ENCODE assay signal across 31 mouse cellular contexts in the genomic region with DNA sequence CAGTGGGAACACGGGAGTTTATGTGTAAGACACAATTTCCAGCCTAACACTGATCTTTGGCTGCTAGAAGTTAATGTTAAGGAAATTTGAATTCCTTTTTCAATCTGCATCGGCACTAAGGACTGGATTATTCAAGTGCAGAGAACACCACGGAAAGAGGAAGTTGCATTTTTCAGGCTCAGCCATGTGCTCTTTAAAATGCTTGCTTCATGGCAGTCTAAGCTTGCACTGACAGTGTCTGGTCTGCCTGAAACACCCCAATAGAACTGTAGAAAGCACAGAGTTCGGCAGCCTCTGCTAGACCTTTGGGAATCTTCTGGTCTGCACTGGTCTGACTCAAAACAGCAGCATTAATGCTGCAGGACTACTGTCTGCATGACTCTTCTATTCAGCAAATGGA.
DNase-seq lines count a peak whose midpoint lies in the region; ATAC-seq and TF ChIP-seq lines count a peak whose summit lies in the region.
"Had no signal": no experiment of that assay in that cellular context is flagged by ENCODE, and none has a peak within 500 bp of the region (broad histone marks: within the 10 kb centered on the region; RNA-seq: fewer than 3 reads in every experiment).

No protein-coding gene starts in this region.

- peaks cover 36% of the 10 kb centered on the region for H3K4me1 ChIP-seq in hindbrain, embryonic 12.5 days
- no peaks in the 10 kb centered on the region for H3K4me1 ChIP-seq in hindbrain, postnatal 0 days (ENCODE audit: insufficient read depth, low read length)
- no peaks in the 10 kb centered on the region for H3K4me1 ChIP-seq in MEL (ENCODE audit: control insufficient read depth in 1 of 2, insufficient read depth in 2 of 2, low read length in 2 of 2)
- peaks cover 37% of the 10 kb centered on the region for H3K4me1 ChIP-seq in midbrain, embryonic 14.5 days (ENCODE audit: control insufficient read depth, insufficient read depth, low read length)
- H3K4me1 ChIP-seq: limb, embryonic 10.5 days; limb, embryonic 15.5 days; liver, embryonic 13.5 days; megakaryocyte, embryonic 14.5 days had no signal

- no peak overlapping the region for H3K4me2 ChIP-seq in hindbrain, embryonic 12.5 days (replicated peaks)
- no peak overlapping the region for H3K4me2 ChIP-seq in hindbrain, postnatal 0 days (ENCODE audit: low read depth, low read length)
- H3K4me2 ChIP-seq in midbrain, embryonic 14.5 days (ENCODE audit: low read length) = no peak overlapping the region; the same call in 1 of the 2 replicates
- H3K4me2 ChIP-seq: embryonic facial prominence, embryonic 13.5 days; heart, embryonic 11.5 days; limb, embryonic 15.5 days; liver, embryonic 13.5 days; neural tube, embryonic 15.5 days had no signal

- no peak for TF ChIP-seq CTCF in hindbrain, postnatal 0 days (IDR thresholded peaks at IDR 0.05; ENCODE audit: low read depth)
- no peak for TF ChIP-seq CTCF in MEL (IDR thresholded peaks at IDR 0.05 in 2 of 3, conservative IDR thresholded peaks at IDR 0.05 in 1 of 3; ENCODE audit: control insufficient read depth in 1 of 3, insufficient read depth in 1 of 3, low read depth in 2 of 3, low read length in 3 of 3, poor library complexity in 1 of 3, severe bottlenecking in 1 of 3)

- no peak for TF ChIP-seq POLR2A in MEL (IDR thresholded peaks at IDR 0.05; ENCODE audit: control insufficient read depth in 1 of 2, insufficient read depth in 1 of 2, low read depth in 1 of 2, low read length in 2 of 2, poor library complexity in 1 of 2)

- H3K4me3 ChIP-seq in hindbrain, embryonic 12.5 days = no peak overlapping the region
- H3K4me3 ChIP-seq in hindbrain, postnatal 0 days (ENCODE audit: low read length) = no peak overlapping the region
- H3K4me3 ChIP-seq in MEL (ENCODE audit: control insufficient read depth in 1 of 2, insufficient read depth in 1 of 2, low read depth in 2 of 2, low read length in 2 of 2) = no peak overlapping the region
- H3K4me3 ChIP-seq in midbrain, embryonic 14.5 days (replicated peaks; ENCODE audit: low read depth, low read length) = no peak overlapping the region
- H3K4me3 ChIP-seq: embryonic facial prominence, embryonic 13.5 days; erythroblast, embryonic 14.5 days; limb, embryonic 10.5 days; limb, embryonic 15.5 days; liver, embryonic 13.5 days; megakaryocyte, embryonic 14.5 days; neural tube, embryonic 15.5 days had no signal

- H3K9ac ChIP-seq in hindbrain, embryonic 12.5 days = no peak overlapping the region
- no peak overlapping the region for H3K9ac ChIP-seq in hindbrain, postnatal 0 days (replicated peaks; ENCODE audit: low read length)
- no peak overlapping the region for H3K9ac ChIP-seq in MEL (ENCODE audit: control insufficient read depth, low read depth, low read length, poor library complexity, severe bottlenecking)
- no peak overlapping the region for H3K9ac ChIP-seq in midbrain, embryonic 14.5 days (replicated peaks; ENCODE audit: low read length)
- H3K9ac ChIP-seq: embryonic facial prominence, embryonic 13.5 days; limb, embryonic 15.5 days; liver, embryonic 13.5 days; neural tube, embryonic 15.5 days had no signal

- H3K36me3 ChIP-seq in hindbrain, embryonic 12.5 days = no peaks in the 10 kb centered on the region
- no peaks in the 10 kb centered on the region for H3K36me3 ChIP-seq in hindbrain, postnatal 0 days (ENCODE audit: insufficient read depth, low read length)
- H3K36me3 ChIP-seq in MEL (ENCODE audit: control insufficient read depth in 1 of 2, insufficient read depth in 2 of 2, low read length in 2 of 2) = no peaks in the 10 kb centered on the region
- H3K36me3 ChIP-seq in midbrain, embryonic 14.5 days (ENCODE audit: control insufficient read depth, insufficient read depth, low read length) = no peaks in the 10 kb centered on the region
- H3K36me3 ChIP-seq: embryonic facial prominence, embryonic 13.5 days; limb, embryonic 10.5 days; limb, embryonic 15.5 days; liver, embryonic 13.5 days; neural tube, embryonic 15.5 days had no signal

- H3K9me3 ChIP-seq in hindbrain, embryonic 12.5 days (replicated peaks) = no peaks in the 10 kb centered on the region
- H3K9me3 ChIP-seq in hindbrain, postnatal 0 days (ENCODE audit: low read length) = no peaks in the 10 kb centered on the region
- no peaks in the 10 kb centered on the region for H3K9me3 ChIP-seq in MEL (replicated peaks; ENCODE audit: insufficient read depth, low read length)
- H3K9me3 ChIP-seq in midbrain, embryonic 14.5 days (ENCODE audit: control insufficient read depth, low read length) = no peaks in the 10 kb centered on the region
- H3K9me3 ChIP-seq: embryonic facial prominence, embryonic 13.5 days; limb, embryonic 10.5 days; limb, embryonic 15.5 days; liver, embryonic 13.5 days; neural tube, embryonic 15.5 days had no signal

- TF ChIP-seq RAD21 in MEL (IDR thresholded peaks at IDR 0.05; ENCODE audit: low read depth, low read length) = no peak

- 0 out of 2 replicates have a peak overlapping the region, but pooled peaks have one; percentile 17 for H3K27ac ChIP-seq in hindbrain, embryonic 12.5 days
- no peak overlapping the region for H3K27ac ChIP-seq in hindbrain, postnatal 0 days
- no peak overlapping the region for H3K27ac ChIP-seq in MEL (ENCODE audit: control insufficient read depth, low read depth, low read length)
- H3K27ac ChIP-seq in midbrain, embryonic 14.5 days (replicated peaks; ENCODE audit: low read depth, low read length) = no peak overlapping the region; the same call in 1 of the 2 replicates
- H3K27ac ChIP-seq: embryonic facial prominence, embryonic 13.5 days; limb, embryonic 10.5 days; limb, embryonic 15.5 days; liver, embryonic 13.5 days; neural tube, embryonic 15.5 days had no signal

- H3K27me3 ChIP-seq in hindbrain, embryonic 12.5 days = no peaks in the 10 kb centered on the region
- H3K27me3 ChIP-seq in hindbrain, postnatal 0 days (ENCODE audit: insufficient read depth, low read length) = no peaks in the 10 kb centered on the region
- H3K27me3 ChIP-seq in MEL (ENCODE audit: control insufficient read depth in 1 of 2, insufficient read depth in 2 of 2, low read length in 2 of 2) = no peaks in the 10 kb centered on the region
- H3K27me3 ChIP-seq in midbrain, embryonic 14.5 days (ENCODE audit: control insufficient read depth, insufficient read depth, low read length) = no peaks in the 10 kb centered on the region
- H3K27me3 ChIP-seq: CH12.LX; embryonic facial prominence, embryonic 13.5 days; limb, embryonic 15.5 days; liver, embryonic 13.5 days; megakaryocyte, embryonic 14.5 days had no signal

- no peak for DNase-seq in hindbrain, postnatal 0 days (ENCODE audit: low spot score)
- peak; percentile 4 for DNase-seq in MEL (ENCODE audit: low read depth, low spot score)
- peak; percentile 2 for DNase-seq in c-Kit-positive CD71-negative TER-119-negative erythroid progenitor cells, embryonic 14.5 days (ENCODE audit: low read depth)
- DNase-seq in midbrain, embryonic 14.5 days = peak; percentile 35
- DNase-seq: adrenal gland, postnatal 10 days; cerebellum, adult 18-20 months; cerebellum, postnatal 10 days; gastrocnemius, postnatal 25 days; heart, adult 11 months; heart, postnatal 4 days; kidney, adult 9 months; kidney, postnatal 10 days; layer of hippocampus, adult 9-11 months; liver, embryonic 13.5 days; lung, adult 18-20 months; lung, postnatal 4 days; retina, postnatal 1 day; right cerebral cortex, postnatal 14 days; thymus, postnatal 4 days had no signal

- no peak for TF ChIP-seq EP300 in MEL (IDR thresholded peaks at IDR 0.05; ENCODE audit: low read depth in 1 of 2, low read length in 2 of 2)

- no peaks in the 10 kb centered on the region for H3K79me2 ChIP-seq in MEL (ENCODE audit: control insufficient read depth, insufficient read depth, low read length, poor library complexity)

- ATAC-seq in hindbrain, embryonic 12.5 days (ENCODE audit: low FRiP score) = no peak
- ATAC-seq in hindbrain, postnatal 0 days = no peak
- ATAC-seq in midbrain, embryonic 14.5 days (ENCODE audit: low FRiP score, low TSS enrichment) = no peak
- no peak for ATAC-seq in erythroblast, adult 5-6 weeks (replicated peaks; ENCODE audit: low FRiP score, poor library complexity, severe bottlenecking)
- ATAC-seq: intestine, postnatal 0 days; lung, postnatal 0 days had no signal

- 62% methylated on average over 4 of the region's 4 CpGs for WGBS in hindbrain, embryonic 12.5 days
- 45% methylated on average over 4 of the region's 4 CpGs for WGBS in hindbrain, postnatal 0 days
- WGBS in midbrain, embryonic 14.5 days = 29% methylated on average over 4 of the region's 4 CpGs

TF ChIP-seq in MEL, 35 proteins besides CTCF, POLR2A, EP300 and RAD21:
- no peak for TF ChIP-seq MAZ (IDR thresholded peaks at IDR 0.05; ENCODE audit: low read depth, low read length)
- no peak for TF ChIP-seq TCF12 (IDR thresholded peaks at IDR 0.05; ENCODE audit: low read depth, low read length)
- TF ChIP-seq GATA1 (IDR thresholded peaks at IDR 0.05; ENCODE audit: low read depth, low read length) = no peak
- TF ChIP-seq MEF2A (IDR thresholded peaks at IDR 0.05; ENCODE audit: extremely low read depth, insufficient replicate concordance, low read depth, low read length, poor library complexity, severe bottlenecking) = no peak
- no peak for TF ChIP-seq E2F4 (IDR thresholded peaks at IDR 0.05; ENCODE audit: borderline replicate concordance, low read depth, low read length)
- TF ChIP-seq BHLHE40 (IDR thresholded peaks at IDR 0.05; ENCODE audit: borderline replicate concordance, low read depth, low read length) = no peak
- no peak for TF ChIP-seq USF1 (IDR thresholded peaks at IDR 0.05; ENCODE audit: low read depth, low read length)
- TF ChIP-seq CHD1 (IDR thresholded peaks at IDR 0.05; ENCODE audit: low read depth, low read length) = no peak
- no peak for TF ChIP-seq RCOR1 (IDR thresholded peaks at IDR 0.05; ENCODE audit: low read depth, low read length)
